Mouse (Mus musculus): Measurements from ENCODE around the gene Abca5. TPM values are rescaled to one million over a fixed set of nuclear protein-coding genes. Genes with fewer than 3 reads are reported as not detected.

Gene Abca5
- polyA plus RNA-seq, 1 experiment from 2014 or later = 2.3 TPM

- DNase-seq = peak; percentile 67
- H3K36me3 ChIP-seq (replicated peaks; ENCODE audit: insufficient read depth, low read length) = no peaks in the 10 kb centered on the region
- no peak overlapping the region for H3K4me3 ChIP-seq (ENCODE audit: low read depth, low read length)
- H3K9ac ChIP-seq (replicated peaks) = no peak overlapping the region
- H3K9me3 ChIP-seq (ENCODE audit: low read length) = no peaks in the 10 kb centered on the region
- no peaks in the 10 kb centered on the region; the same call in 1 of the 2 replicates for H3K4me1 ChIP-seq (ENCODE audit: insufficient read depth)
- no peak overlapping the region for H3K27ac ChIP-seq (ENCODE audit: low read depth)
- TF ChIP-seq CTCF (IDR thresholded peaks at IDR 0.05; ENCODE audit: low read depth) (peak; percentile 87), EP300 (IDR thresholded peaks at IDR 0.05; ENCODE audit: low read depth) (no peak)
- WGBS (ENCODE audit: insufficient replicate concordance) = 8% methylated on average over 5 of the region's 5 CpGs
- ATAC-seq = peak; percentile 54
- no peaks in the 10 kb centered on the region for H3K27me3 ChIP-seq (ENCODE audit: insufficient read depth, low read length)
- no peak overlapping the region for H3K4me2 ChIP-seq (ENCODE audit: low read depth, low read length)
These were observed 65.8 kb downstream of the Abca5 start for GRCm38 (mm10) chr11:110271745-110272144.

- no peaks in the 10 kb centered on the region for H3K9me3 ChIP-seq (ENCODE audit: low read length)
These were observed 69.2 kb downstream of the Abca5 start for GRCm38 (mm10) chr11:110268244-110268844.

GRCm38 (mm10) chr11:110267232-110267631 is 70.3 kb downstream of the Abca5 start:
- Histone ChIP-seq H3K4me2 (ENCODE audit: low read depth, low read length) (no peak overlapping the region), H3K36me3 (replicated peaks; ENCODE audit: insufficient read depth, low read length) (no peaks in the 10 kb centered on the region), H3K27ac (ENCODE audit: low read depth) (no peak overlapping the region), H3K4me3 (ENCODE audit: low read depth, low read length) (no peak overlapping the region), H3K4me1 (ENCODE audit: insufficient read depth) (no peaks in the 10 kb centered on the region; the same call in 1 of the 2 replicates), H3K27me3 (ENCODE audit: insufficient read depth, low read length) (no peaks in the 10 kb centered on the region), H3K9ac (replicated peaks) (no peak overlapping the region), H3K9me3 (ENCODE audit: low read length) (no peaks in the 10 kb centered on the region)
- DNase-seq = no peak
- WGBS (ENCODE audit: insufficient replicate concordance) = 58% methylated on average over 6 of the region's 6 CpGs
- TF ChIP-seq EP300 (IDR thresholded peaks at IDR 0.05; ENCODE audit: low read depth) = no peak
- TF ChIP-seq CTCF (IDR thresholded peaks at IDR 0.05; ENCODE audit: low read depth) = no peak
- no peak for ATAC-seq

More at GRCm38 (mm10) chr11:110268244-110268844, 69.2 kb downstream of the Abca5 start:
- Histone ChIP-seq H3K27me3 (ENCODE audit: insufficient read depth, low read length) (no peaks in the 10 kb centered on the region), H3K9ac (replicated peaks) (peak overlapping the region; percentile 47; the same call in 1 of the 2 replicates), H3K36me3 (replicated peaks; ENCODE audit: insufficient read depth, low read length) (no peaks in the 10 kb centered on the region), H3K4me2 (ENCODE audit: low read depth, low read length) (peak overlapping the region; percentile 52), H3K4me1 (ENCODE audit: insufficient read depth) (no peaks in the 10 kb centered on the region; the same call in 1 of the 2 replicates), H3K27ac (ENCODE audit: low read depth) (peak overlapping the region; percentile 36; the same call in 1 of the 2 replicates), H3K4me3 (ENCODE audit: low read depth, low read length) (peak overlapping the region; percentile 6; the same call in 1 of the 2 replicates)
- 31% methylated on average over 8 of the region's 8 CpGs for WGBS (ENCODE audit: insufficient replicate concordance)
- ATAC-seq (peak; percentile 86), DNase-seq (peak; percentile 92)
- TF ChIP-seq CTCF (IDR thresholded peaks at IDR 0.05; ENCODE audit: low read depth) = peak; percentile 99
- no peak for TF ChIP-seq EP300 (IDR thresholded peaks at IDR 0.05; ENCODE audit: low read depth)

GRCm38 (mm10) chr11:110266757-110267156 is 70.8 kb downstream of the Abca5 start:
- Histone ChIP-seq H3K9me3 (ENCODE audit: low read length) (no peaks in the 10 kb centered on the region), H3K4me1 (ENCODE audit: insufficient read depth) (no peaks in the 10 kb centered on the region; the same call in 1 of the 2 replicates), H3K27ac (ENCODE audit: low read depth) (no peak overlapping the region), H3K4me3 (ENCODE audit: low read depth, low read length) (no peak overlapping the region), H3K4me2 (ENCODE audit: low read depth, low read length) (no peak overlapping the region), H3K27me3 (ENCODE audit: insufficient read depth, low read length) (no peaks in the 10 kb centered on the region), H3K9ac (replicated peaks) (no peak overlapping the region), H3K36me3 (replicated peaks; ENCODE audit: insufficient read depth, low read length) (no peaks in the 10 kb centered on the region)
- DNase-seq (no peak), ATAC-seq (no peak)
- TF ChIP-seq CTCF (IDR thresholded peaks at IDR 0.05; ENCODE audit: low read depth) = no peak
- TF ChIP-seq EP300 (IDR thresholded peaks at IDR 0.05; ENCODE audit: low read depth) = no peak
- WGBS (ENCODE audit: insufficient replicate concordance) = 85% methylated on average over 11 of the region's 11 CpGs

- TF ChIP-seq EP300 (IDR thresholded peaks at IDR 0.05; ENCODE audit: low read depth) (no peak), CTCF (IDR thresholded peaks at IDR 0.05; ENCODE audit: low read depth) (no peak)
- Histone ChIP-seq H3K27me3 (ENCODE audit: insufficient read depth, low read length) (no peaks in the 10 kb centered on the region), H3K36me3 (replicated peaks; ENCODE audit: insufficient read depth, low read length) (no peaks in the 10 kb centered on the region), H3K4me2 (ENCODE audit: low read depth, low read length) (no peak overlapping the region), H3K9ac (replicated peaks) (no peak overlapping the region), H3K4me3 (ENCODE audit: low read depth, low read length) (no peak overlapping the region), H3K9me3 (ENCODE audit: low read length) (no peaks in the 10 kb centered on the region), H3K4me1 (ENCODE audit: insufficient read depth) (no peaks in the 10 kb centered on the region), H3K27ac (ENCODE audit: low read depth) (no peak overlapping the region)
- ATAC-seq (no peak), DNase-seq (no peak)
- 64% methylated on average over 3 of the region's 3 CpGs for WGBS (ENCODE audit: insufficient replicate concordance)
These were observed 75.6 kb downstream of the Abca5 start for GRCm38 (mm10) chr11:110261867-110262266.

- Histone ChIP-seq H3K9ac (replicated peaks) (no peak overlapping the region), H3K27me3 (ENCODE audit: insufficient read depth, low read length) (no peaks in the 10 kb centered on the region), H3K27ac (ENCODE audit: low read depth) (no peak overlapping the region), H3K4me1 (ENCODE audit: insufficient read depth) (no peaks in the 10 kb centered on the region), H3K9me3 (ENCODE audit: low read length) (no peaks in the 10 kb centered on the region), H3K4me2 (ENCODE audit: low read depth, low read length) (no peak overlapping the region), H3K36me3 (replicated peaks; ENCODE audit: insufficient read depth, low read length) (no peaks in the 10 kb centered on the region), H3K4me3 (ENCODE audit: low read depth, low read length) (no peak overlapping the region)
- WGBS (ENCODE audit: insufficient replicate concordance) = 39% methylated on average over 4 of the region's 4 CpGs
- ATAC-seq (no peak), DNase-seq (no peak)
- TF ChIP-seq CTCF (IDR thresholded peaks at IDR 0.05; ENCODE audit: low read depth) = no peak
- TF ChIP-seq EP300 (IDR thresholded peaks at IDR 0.05; ENCODE audit: low read depth) = no peak
These were observed 79.6 kb downstream of the Abca5 start for GRCm38 (mm10) chr11:110257911-110258310.
